Mouse (Mus musculus): Measurements from ENCODE around the gene Pink1. TPM values are rescaled to one million over a fixed set of nuclear protein-coding genes. Genes with fewer than 3 reads are reported as not detected.

Pink1 gene
- polyA plus RNA-seq, 1 experiment from 2014 or later = 24.1 TPM

GRCm38 (mm10) chr4:138347280-138347679 is 21.2 kb upstream of the Pink1 start:
- Histone ChIP-seq H3K27me3 (ENCODE audit: control insufficient read depth, insufficient read depth, low read length) (no peaks in the 10 kb centered on the region), H3K36me3 (ENCODE audit: control insufficient read depth, insufficient read depth, low read length) (no peaks in the 10 kb centered on the region), H3K4me3 (ENCODE audit: low read depth, low read length) (no peak overlapping the region), H3K9me3 (ENCODE audit: control insufficient read depth, low read depth, low read length) (no peaks in the 10 kb centered on the region), H3K9ac (replicated peaks; ENCODE audit: low read depth, low read length) (no peak overlapping the region), H3K4me1 (ENCODE audit: control insufficient read depth, insufficient read depth, low read length) (no peaks in the 10 kb centered on the region), H3K4me2 (replicated peaks; ENCODE audit: low read depth, low read length) (no peak overlapping the region), H3K27ac (ENCODE audit: low read length) (no peak overlapping the region)
- WGBS = 84% methylated on average over 1 of the region's 1 CpGs
- ATAC-seq (ENCODE audit: insufficient number of reproducible peaks, insufficient read depth, low FRiP score, low read depth) = no peak

- WGBS = 76% methylated on average over 9 of the region's 9 CpGs
- ATAC-seq (ENCODE audit: insufficient number of reproducible peaks, insufficient read depth, low FRiP score, low read depth) = no peak
These were observed 18.9 kb upstream of the Pink1 start for GRCm38 (mm10) chr4:138344891-138345545.

GRCm38 (mm10) chr4:138343341-138343837 is 17.3 kb upstream of the Pink1 start:
- Histone ChIP-seq H3K36me3 (ENCODE audit: control insufficient read depth, insufficient read depth, low read length) (no peaks in the 10 kb centered on the region), H3K9me3 (ENCODE audit: control insufficient read depth, low read depth, low read length) (no peaks in the 10 kb centered on the region), H3K4me1 (ENCODE audit: control insufficient read depth, insufficient read depth, low read length) (no peaks in the 10 kb centered on the region), H3K27ac (ENCODE audit: low read length) (no peak overlapping the region), H3K4me2 (replicated peaks; ENCODE audit: low read depth, low read length) (no peak overlapping the region), H3K9ac (replicated peaks; ENCODE audit: low read depth, low read length) (no peak overlapping the region), H3K4me3 (ENCODE audit: low read depth, low read length) (no peak overlapping the region), H3K27me3 (ENCODE audit: control insufficient read depth, insufficient read depth, low read length) (no peaks in the 10 kb centered on the region)
- no peak for ATAC-seq (ENCODE audit: insufficient number of reproducible peaks, insufficient read depth, low FRiP score, low read depth)
- WGBS = 78% methylated on average over 10 of the region's 10 CpGs

More at GRCm38 (mm10) chr4:138344891-138345545, 18.9 kb upstream of the Pink1 start:
- Histone ChIP-seq H3K27me3 (ENCODE audit: control insufficient read depth, insufficient read depth, low read length) (no peaks in the 10 kb centered on the region), H3K4me1 (ENCODE audit: control insufficient read depth, insufficient read depth, low read length) (no peaks in the 10 kb centered on the region), H3K9ac (replicated peaks; ENCODE audit: low read depth, low read length) (no peak overlapping the region), H3K4me2 (replicated peaks; ENCODE audit: low read depth, low read length) (no peak overlapping the region), H3K4me3 (ENCODE audit: low read depth, low read length) (no peak overlapping the region), H3K9me3 (ENCODE audit: control insufficient read depth, low read depth, low read length) (no peaks in the 10 kb centered on the region), H3K27ac (ENCODE audit: low read length) (no peak overlapping the region), H3K36me3 (ENCODE audit: control insufficient read depth, insufficient read depth, low read length) (no peaks in the 10 kb centered on the region)

GRCm38 (mm10) chr4:138342778-138343177 is 16.7 kb upstream of the Pink1 start:
- ATAC-seq (ENCODE audit: insufficient number of reproducible peaks, insufficient read depth, low FRiP score, low read depth) = peak; percentile 67
- 70% methylated on average over 6 of the region's 6 CpGs for WGBS

GRCm38 (mm10) chr4:138342048-138342447 is 15.9 kb upstream of the Pink1 start:
- no peak overlapping the region; the same call in 1 of the 2 replicates for H3K27ac ChIP-seq (ENCODE audit: low read length)
- H3K9me3 ChIP-seq (ENCODE audit: control insufficient read depth, low read depth, low read length) = no peaks in the 10 kb centered on the region
- H3K27me3 ChIP-seq (ENCODE audit: control insufficient read depth, insufficient read depth, low read length) = no peaks in the 10 kb centered on the region
- no peaks in the 10 kb centered on the region for H3K4me1 ChIP-seq (ENCODE audit: control insufficient read depth, insufficient read depth, low read length)
- no peak overlapping the region for H3K4me3 ChIP-seq (ENCODE audit: low read depth, low read length)
- H3K36me3 ChIP-seq (ENCODE audit: control insufficient read depth, insufficient read depth, low read length) = no peaks in the 10 kb centered on the region
- H3K9ac ChIP-seq (replicated peaks; ENCODE audit: low read depth, low read length) = no peak overlapping the region
- ATAC-seq (ENCODE audit: insufficient number of reproducible peaks, insufficient read depth, low FRiP score, low read depth) = no peak
- H3K4me2 ChIP-seq (replicated peaks; ENCODE audit: low read depth, low read length) = no peak overlapping the region
- 77% methylated on average over 7 of the region's 7 CpGs for WGBS

More at GRCm38 (mm10) chr4:138342778-138343177, 16.7 kb upstream of the Pink1 start:
- Histone ChIP-seq H3K9ac (replicated peaks; ENCODE audit: low read depth, low read length) (no peak overlapping the region), H3K36me3 (ENCODE audit: control insufficient read depth, insufficient read depth, low read length) (no peaks in the 10 kb centered on the region), H3K4me2 (replicated peaks; ENCODE audit: low read depth, low read length) (no peak overlapping the region), H3K9me3 (ENCODE audit: control insufficient read depth, low read depth, low read length) (no peaks in the 10 kb centered on the region), H3K4me3 (ENCODE audit: low read depth, low read length) (no peak overlapping the region), H3K27ac (ENCODE audit: low read length) (peak overlapping the region; percentile 33; the same call in 1 of the 2 replicates), H3K4me1 (ENCODE audit: control insufficient read depth, insufficient read depth, low read length) (no peaks in the 10 kb centered on the region), H3K27me3 (ENCODE audit: control insufficient read depth, insufficient read depth, low read length) (no peaks in the 10 kb centered on the region)

- H3K4me1 ChIP-seq (ENCODE audit: control insufficient read depth, insufficient read depth, low read length) = no peaks in the 10 kb centered on the region
- H3K27ac ChIP-seq (ENCODE audit: low read length) = no peak overlapping the region
- H3K4me2 ChIP-seq (replicated peaks; ENCODE audit: low read depth, low read length) = no peak overlapping the region
- no peak overlapping the region for H3K9ac ChIP-seq (replicated peaks; ENCODE audit: low read depth, low read length)
- H3K36me3 ChIP-seq (ENCODE audit: control insufficient read depth, insufficient read depth, low read length) = no peaks in the 10 kb centered on the region
- no peaks in the 10 kb centered on the region for H3K27me3 ChIP-seq (ENCODE audit: control insufficient read depth, insufficient read depth, low read length)
- H3K4me3 ChIP-seq (ENCODE audit: low read depth, low read length) = no peak overlapping the region
- no peaks in the 10 kb centered on the region for H3K9me3 ChIP-seq (ENCODE audit: control insufficient read depth, low read depth, low read length)
- WGBS = 68% methylated on average over 8 of the region's 8 CpGs
- ATAC-seq (ENCODE audit: insufficient number of reproducible peaks, insufficient read depth, low FRiP score, low read depth) = no peak
These were observed 15.3 kb upstream of the Pink1 start for GRCm38 (mm10) chr4:138341393-138341792.

GRCm38 (mm10) chr4:138339963-138340362 is 13.9 kb upstream of the Pink1 start:
- no peak for ATAC-seq (ENCODE audit: insufficient number of reproducible peaks, insufficient read depth, low FRiP score, low read depth)
- WGBS = 28% methylated on average over 4 of the region's 4 CpGs
- no peak overlapping the region for H3K4me3 ChIP-seq (ENCODE audit: low read depth, low read length)
- no peaks in the 10 kb centered on the region for H3K27me3 ChIP-seq (ENCODE audit: control insufficient read depth, insufficient read depth, low read length)
- no peaks in the 10 kb centered on the region for H3K36me3 ChIP-seq (ENCODE audit: control insufficient read depth, insufficient read depth, low read length)
- no peaks in the 10 kb centered on the region for H3K9me3 ChIP-seq (ENCODE audit: control insufficient read depth, low read depth, low read length)
- H3K9ac ChIP-seq (replicated peaks; ENCODE audit: low read depth, low read length) = no peak overlapping the region
- H3K4me1 ChIP-seq (ENCODE audit: control insufficient read depth, insufficient read depth, low read length) = no peaks in the 10 kb centered on the region
- no peak overlapping the region for H3K27ac ChIP-seq (ENCODE audit: low read length)
- H3K4me2 ChIP-seq (replicated peaks; ENCODE audit: low read depth, low read length) = no peak overlapping the region

- H3K4me1 ChIP-seq (ENCODE audit: control insufficient read depth, insufficient read depth, low read length) = no peaks in the 10 kb centered on the region
- H3K27ac ChIP-seq (ENCODE audit: low read length) = no peak overlapping the region
- H3K36me3 ChIP-seq (ENCODE audit: control insufficient read depth, insufficient read depth, low read length) = no peaks in the 10 kb centered on the region
- no peaks in the 10 kb centered on the region for H3K9me3 ChIP-seq (ENCODE audit: control insufficient read depth, low read depth, low read length)
- 52% methylated on average over 9 of the region's 9 CpGs for WGBS
- no peaks in the 10 kb centered on the region for H3K27me3 ChIP-seq (ENCODE audit: control insufficient read depth, insufficient read depth, low read length)
- no peak overlapping the region for H3K4me2 ChIP-seq (replicated peaks; ENCODE audit: low read depth, low read length)
- H3K4me3 ChIP-seq (ENCODE audit: low read depth, low read length) = no peak overlapping the region
- ATAC-seq (ENCODE audit: insufficient number of reproducible peaks, insufficient read depth, low FRiP score, low read depth) = no peak
- no peak overlapping the region for H3K9ac ChIP-seq (replicated peaks; ENCODE audit: low read depth, low read length)
These were observed 11.2 kb upstream of the Pink1 start for GRCm38 (mm10) chr4:138337341-138337740.

GRCm38 (mm10) chr4:138336876-138337275 is 10.8 kb upstream of the Pink1 start:
- Histone ChIP-seq H3K27ac (ENCODE audit: low read length) (no peak overlapping the region), H3K36me3 (ENCODE audit: control insufficient read depth, insufficient read depth, low read length) (no peaks in the 10 kb centered on the region), H3K4me3 (ENCODE audit: low read depth, low read length) (no peak overlapping the region), H3K27me3 (ENCODE audit: control insufficient read depth, insufficient read depth, low read length) (no peaks in the 10 kb centered on the region), H3K9me3 (ENCODE audit: control insufficient read depth, low read depth, low read length) (no peaks in the 10 kb centered on the region), H3K9ac (replicated peaks; ENCODE audit: low read depth, low read length) (no peak overlapping the region), H3K4me1 (ENCODE audit: control insufficient read depth, insufficient read depth, low read length) (no peaks in the 10 kb centered on the region), H3K4me2 (replicated peaks; ENCODE audit: low read depth, low read length) (no peak overlapping the region)
- 65% methylated on average over 5 of the region's 5 CpGs for WGBS
- no peak for ATAC-seq (ENCODE audit: insufficient number of reproducible peaks, insufficient read depth, low FRiP score, low read depth)
